Mouse (Mus musculus) midbrain, postnatal 0 days (tissue): ENCODE measurements around the gene Rabggtb. TPM values are rescaled to one million over a fixed set of nuclear protein-coding genes. Genes with fewer than 3 reads are reported as not detected.
A peak's percentile ranks its signal among the peaks of the same experiment; 100 is the strongest.
"Not testable (repeated sequence)": the region's sequence is repeated elsewhere in the genome, so short reads cannot be mapped to it uniquely, and the experiment has no call there.

Source experiments
- ATAC-seq: fragments of 200-750 bp; cut with Nextera tagmentation; 2 replicates; pipeline ENCODE4 v1.8.0; 2017; ENCODE audit warnings: moderate number of reproducible peaks, mild to moderate bottlenecking, moderate TSS enrichment, moderate library complexity; ENCODE audit not compliant: low FRiP score
- DNase-seq: peaks from one replicate; pipeline ENCODE4 v3.0.0-alpha.2; 2015; ENCODE audit warnings: low spot score
- H3K27ac ChIP-seq: fragments of 300-500 bp; sonication (generic); 2 replicates; pipeline ENCODE4 v1.5.1; 2014; ENCODE audit warnings: low read depth, mild to moderate bottlenecking, low read length, mixed read lengths
- H3K27me3 ChIP-seq: fragments of 300-500 bp; sonication (generic); 2 replicates; pipeline ENCODE4 v1.6.1; 2014; ENCODE audit warnings: low read length, control low read depth, mixed read lengths; ENCODE audit not compliant: insufficient read depth
- H3K36me3 ChIP-seq: fragments of 300-500 bp; sonication (generic); 2 replicates; pipeline ENCODE4 v1.6.1; 2014; ENCODE audit warnings: low read length, control low read depth, mixed read lengths; ENCODE audit not compliant: insufficient read depth
- H3K4me1 ChIP-seq: fragments of 300-500 bp; sonication (generic); 2 replicates; pipeline ENCODE4 v1.6.1; 2014; ENCODE audit warnings: mild to moderate bottlenecking, control low read depth, antibody characterized with exemption, low read length, mixed read lengths; ENCODE audit not compliant: insufficient read depth
- H3K4me2 ChIP-seq: fragments of 300-500 bp; sonication (generic); 2 replicates; pipeline ENCODE4 v1.6.1; 2014; ENCODE audit warnings: low read depth, mild to moderate bottlenecking, low read length, mixed read lengths; ENCODE audit not compliant: poor library complexity, severe bottlenecking
- H3K4me3 ChIP-seq: fragments of 300-500 bp; sonication (generic); 2 replicates; pipeline ENCODE4 v1.5.1; 2014; ENCODE audit warnings: low read depth, mild to moderate bottlenecking, low read length, moderate library complexity
- H3K9ac ChIP-seq: fragments of 300-500 bp; sonication (generic); replicated peaks from 2 replicates; pipeline ENCODE4 v1.6.1; 2014; ENCODE audit warnings: mild to moderate bottlenecking, low read length, moderate library complexity, mixed read lengths; ENCODE audit not compliant: poor library complexity, severe bottlenecking
- H3K9me3 ChIP-seq: fragments of 300-500 bp; sonication (generic); 2 replicates; pipeline ENCODE4 v1.6.1; 2016; ENCODE audit warnings: low read length, control low read depth
- CTCF ChIP-seq: IDR thresholded peaks from 2 replicates; pipeline ENCODE4 v1.5.1; 2016; ENCODE audit warnings: antibody characterized with exemption, mild to moderate bottlenecking
- WGBS: fragments of 180-500 bp; shearing (Covaris S2); extraction: QIAGEN DNeasy Blood & Tissue Kit; methylation state at CpG from one replicate; pipeline ENCODE4 v1.1.7; 2014; 5-methylcytosine and 5-hydroxymethylcytosine counted together
- polyA plus RNA-seq: library from polyadenylated mRNA; unstranded; fragments of >200 nt; fragmentation: Nextera tagmentation; extraction: Ambion mirVana; gene quantifications from 2 replicates; pipeline ENCODE4 v1.2.1, GENCODE M21; 2015
- total RNA-seq: library from RNA; depleted of rRNA; stranded (reverse); fragments of >200 nt; gene quantifications from 2 replicates; pipeline ENCODE4 v1.2.3, GENCODE M21; 2014

Rabggtb gene
- total and polyA plus RNA-seq, 2 experiments from 2014 or later: 52.7 to 63.1 TPM

- no peak for ATAC-seq
- H3K9me3 ChIP-seq: no peaks in the 10 kb centered on the region
- H3K36me3 ChIP-seq: no peaks in the 10 kb centered on the region
- no peak for DNase-seq
- H3K9ac ChIP-seq: no peak overlapping the region
- no peak overlapping the region for H3K27ac ChIP-seq
- no peaks in the 10 kb centered on the region for H3K27me3 ChIP-seq
- no peak overlapping the region for H3K4me3 ChIP-seq
- no peak overlapping the region for H3K4me2 ChIP-seq
- H3K4me1 ChIP-seq: no peaks in the 10 kb centered on the region
- WGBS: 73% methylated on average over 6 of the region's 6 CpGs
- no peak for TF ChIP-seq CTCF
Measured at GRCm38 (mm10) chr3:153888141-153888540, 24.7 kb downstream of the Rabggtb start.

- DNase-seq (peak; percentile 39), ATAC-seq (no peak)
- Histone ChIP-seq H3K9me3 (no peaks in the 10 kb centered on the region), H3K4me3 (no peak overlapping the region), H3K4me1 (no peaks in the 10 kb centered on the region), H3K9ac (no peak overlapping the region), H3K27ac (no peak overlapping the region), H3K36me3 (no peaks in the 10 kb centered on the region), H3K4me2 (no peak overlapping the region), H3K27me3 (no peaks in the 10 kb centered on the region)
- TF ChIP-seq CTCF: peak; percentile 58
Measured at GRCm38 (mm10) chr3:153886296-153886695, 26.5 kb downstream of the Rabggtb start.

DNA sequence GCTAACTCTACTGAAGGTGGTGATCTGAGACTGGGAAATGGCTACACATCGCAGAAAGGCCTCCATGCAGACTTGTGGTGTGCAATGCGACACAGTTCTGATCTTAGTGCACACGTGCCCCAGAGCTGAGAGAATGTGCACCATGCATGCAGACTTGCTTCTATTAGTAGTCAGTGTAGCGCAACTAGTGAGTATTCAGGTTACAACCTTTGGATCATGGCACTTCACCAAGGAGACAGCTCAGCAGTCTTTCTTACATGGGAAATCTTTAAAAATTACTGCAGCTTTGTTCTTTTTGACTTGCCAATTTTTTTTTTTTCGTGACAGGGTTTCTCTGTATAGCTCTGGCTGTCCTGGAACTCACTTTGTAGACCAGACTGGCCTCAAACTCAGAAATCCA, 41.4 kb downstream of the Rabggtb start:
- Histone ChIP-seq H3K36me3 (no peaks in the 10 kb centered on the region), H3K4me2 (no peak overlapping the region), H3K27me3 (no peaks in the 10 kb centered on the region), H3K4me3 (no peak overlapping the region), H3K4me1 (no peaks in the 10 kb centered on the region), H3K9me3 (no peaks in the 10 kb centered on the region), H3K9ac (no peak overlapping the region), H3K27ac (no peak overlapping the region)
- no peak for TF ChIP-seq CTCF
- no peak for ATAC-seq
- no peak for DNase-seq
- 86% methylated on average over 5 of the region's 5 CpGs for WGBS

- H3K4me3 ChIP-seq: no peak overlapping the region
- H3K9ac ChIP-seq: no peak overlapping the region
- DNase-seq (peak; percentile 76), ATAC-seq (no peak)
- no peak overlapping the region for H3K4me2 ChIP-seq
- H3K4me1 ChIP-seq: no peaks in the 10 kb centered on the region
- no peak overlapping the region for H3K27ac ChIP-seq
- H3K27me3 ChIP-seq: no peaks in the 10 kb centered on the region
- WGBS: 68% methylated on average over 14 of the region's 14 CpGs
- H3K36me3 ChIP-seq: no peaks in the 10 kb centered on the region
- TF ChIP-seq CTCF: peak; percentile 82
- no peaks in the 10 kb centered on the region for H3K9me3 ChIP-seq
Measured at GRCm38 (mm10) chr3:153867149-153868136, 45.4 kb downstream of the Rabggtb start.

- H3K4me2 ChIP-seq: no peak overlapping the region
- DNase-seq (no peak), ATAC-seq (no peak)
- H3K36me3 ChIP-seq: no peaks in the 10 kb centered on the region
- H3K9me3 ChIP-seq: no peaks in the 10 kb centered on the region
- no peak overlapping the region for H3K4me3 ChIP-seq
- TF ChIP-seq CTCF: no peak
- 96% methylated on average over 4 of the region's 4 CpGs for WGBS
- H3K9ac ChIP-seq: no peak overlapping the region
- no peaks in the 10 kb centered on the region for H3K27me3 ChIP-seq
- no peak overlapping the region for H3K27ac ChIP-seq
- no peaks in the 10 kb centered on the region for H3K4me1 ChIP-seq
Measured at GRCm38 (mm10) chr3:153864636-153865429, 48.0 kb downstream of the Rabggtb start.

GRCm38 (mm10) chr3:153863816-153864215, 49.0 kb downstream of the Rabggtb start:
- no peak overlapping the region for H3K4me2 ChIP-seq
- H3K9me3 ChIP-seq: no peaks in the 10 kb centered on the region
- ATAC-seq: no peak
- H3K4me1 ChIP-seq: no peaks in the 10 kb centered on the region
- H3K4me3 ChIP-seq: no peak overlapping the region
- DNase-seq: no peak
- H3K36me3 ChIP-seq: no peaks in the 10 kb centered on the region
- no peak overlapping the region for H3K27ac ChIP-seq
- TF ChIP-seq CTCF: no peak
- H3K27me3 ChIP-seq: no peaks in the 10 kb centered on the region
- 83% methylated on average over 2 of the region's 2 CpGs for WGBS
- no peak overlapping the region for H3K9ac ChIP-seq

- not testable (repeated sequence) for H3K9ac ChIP-seq, H3K9me3 ChIP-seq, DNase-seq, H3K4me2 ChIP-seq, H3K27me3 ChIP-seq, H3K36me3 ChIP-seq, H3K4me1 ChIP-seq, ATAC-seq, H3K27ac ChIP-seq, H3K4me3 ChIP-seq
- 90% methylated on average over 8 of the region's 8 CpGs for WGBS
Measured at GRCm38 (mm10) chr3:153860392-153860791, 52.4 kb downstream of the Rabggtb start.
